Mouse (Mus musculus) neural tube, embryonic 12.5 days (tissue): ENCODE measurements around the gene Aaed1. TPM values are rescaled to one million over a fixed set of nuclear protein-coding genes. Genes with fewer than 3 reads are reported as not detected.

Experiments used
- ATAC-seq: fragments of 200-750 bp; cut with Nextera tagmentation; 2 replicates; pipeline ENCODE4 v1.8.0; 2017; ENCODE audit warnings: low read depth, mild to moderate bottlenecking, moderate TSS enrichment, moderate library complexity; ENCODE audit not compliant: low FRiP score
- H3K27ac ChIP-seq: fragments of 300-500 bp; sonication (generic); 2 replicates; pipeline ENCODE4 v1.5.1; 2016
- H3K27me3 ChIP-seq: fragments of 300-500 bp; sonication (generic); replicated peaks from 2 replicates; pipeline ENCODE4 v1.6.1; 2016; ENCODE audit warnings: mild to moderate bottlenecking
- H3K36me3 ChIP-seq: fragments of 300-500 bp; sonication (generic); 2 replicates; pipeline ENCODE4 v1.6.1; 2016; ENCODE audit warnings: mild to moderate bottlenecking
- H3K4me1 ChIP-seq: fragments of 300-500 bp; sonication (generic); 2 replicates; pipeline ENCODE4 v1.6.1; 2016
- H3K4me2 ChIP-seq: fragments of 300-500 bp; sonication (generic); replicated peaks from 2 replicates; pipeline ENCODE4 v1.6.1; 2016; ENCODE audit warnings: mild to moderate bottlenecking
- H3K4me3 ChIP-seq: fragments of 300-500 bp; sonication (generic); 2 replicates; pipeline ENCODE4 v1.5.1; 2016
- H3K9ac ChIP-seq: fragments of 300-500 bp; sonication (generic); 2 replicates; pipeline ENCODE4 v1.6.1; 2016; ENCODE audit warnings: mild to moderate bottlenecking
- H3K9me3 ChIP-seq: fragments of 300-500 bp; sonication (generic); 2 replicates; pipeline ENCODE4 v1.6.1; 2016; ENCODE audit warnings: mild to moderate bottlenecking
- WGBS: fragments of 180-500 bp; shearing (Covaris S2); methylation state at CpG from one replicate; pipeline ENCODE4 v1.1.7; 2016; 5-methylcytosine and 5-hydroxymethylcytosine counted together
- polyA plus RNA-seq: library from polyadenylated mRNA; unstranded; fragments of >200 nt; fragmentation: Nextera tagmentation; extraction: Ambion mirVana; gene quantifications from 2 replicates; pipeline ENCODE4 v1.2.1, GENCODE M21; 2016

Gene Aaed1
- polyA plus RNA-seq, 1 experiment from 2014 or later, result 23.6 TPM

DNA sequence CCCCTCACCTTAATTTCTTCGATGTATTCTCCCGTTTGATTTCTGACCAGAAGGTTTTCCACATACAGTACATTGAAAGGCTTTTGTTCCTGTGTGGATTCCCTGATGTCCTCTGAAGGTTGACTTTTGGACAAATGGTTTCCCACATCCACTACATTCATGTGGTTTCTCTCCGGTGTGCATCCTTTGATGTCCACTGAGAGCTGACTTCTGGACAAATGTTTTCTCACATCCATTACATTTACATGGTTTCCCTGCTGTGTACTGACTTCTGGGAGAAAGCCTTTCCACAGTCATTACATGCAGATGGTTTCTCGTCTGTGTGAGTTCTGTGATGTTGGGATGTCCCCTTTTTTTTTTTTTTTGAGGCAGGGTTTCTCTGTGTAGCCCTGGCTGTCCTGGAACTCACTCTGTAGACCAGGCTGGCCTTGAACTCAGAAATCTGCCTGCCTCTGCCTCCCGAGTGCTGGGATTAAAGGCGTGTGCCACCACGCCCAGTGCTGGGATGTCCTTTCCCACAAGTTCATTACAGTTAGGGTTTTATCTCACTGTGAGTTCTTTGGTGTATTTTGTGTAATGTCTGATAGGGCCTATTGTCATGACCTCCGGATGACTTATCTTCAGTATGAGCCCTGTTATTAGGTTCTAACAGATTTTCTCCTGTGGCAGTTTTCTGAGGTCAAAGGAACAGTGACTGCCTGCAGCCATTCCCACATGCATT, 10.2 kb upstream of the Aaed1 start:
- no peak overlapping the region for H3K4me2 ChIP-seq
- H3K27ac ChIP-seq, result no peak overlapping the region
- no peaks in the 10 kb centered on the region for H3K9me3 ChIP-seq
- no peak overlapping the region for H3K9ac ChIP-seq
- no peaks in the 10 kb centered on the region for H3K27me3 ChIP-seq
- no peak for ATAC-seq
- H3K36me3 ChIP-seq, result no peaks in the 10 kb centered on the region
- H3K4me3 ChIP-seq, result no peak overlapping the region
- no peaks in the 10 kb centered on the region for H3K4me1 ChIP-seq
- 79% methylated on average over 8 of the region's 8 CpGs for WGBS

- Histone ChIP-seq H3K4me3 (no peak overlapping the region), H3K9ac (no peak overlapping the region), H3K27me3 (no peaks in the 10 kb centered on the region), H3K36me3 (no peaks in the 10 kb centered on the region), H3K9me3 (no peaks in the 10 kb centered on the region), H3K4me1 (no peaks in the 10 kb centered on the region), H3K4me2 (no peak overlapping the region), H3K27ac (no peak overlapping the region)
- ATAC-seq, result no peak
- 81% methylated on average over 8 of the region's 8 CpGs for WGBS
Observed at GRCm38 (mm10) chr13:64320334-64320733, 7.8 kb upstream of the Aaed1 start.

DNA sequence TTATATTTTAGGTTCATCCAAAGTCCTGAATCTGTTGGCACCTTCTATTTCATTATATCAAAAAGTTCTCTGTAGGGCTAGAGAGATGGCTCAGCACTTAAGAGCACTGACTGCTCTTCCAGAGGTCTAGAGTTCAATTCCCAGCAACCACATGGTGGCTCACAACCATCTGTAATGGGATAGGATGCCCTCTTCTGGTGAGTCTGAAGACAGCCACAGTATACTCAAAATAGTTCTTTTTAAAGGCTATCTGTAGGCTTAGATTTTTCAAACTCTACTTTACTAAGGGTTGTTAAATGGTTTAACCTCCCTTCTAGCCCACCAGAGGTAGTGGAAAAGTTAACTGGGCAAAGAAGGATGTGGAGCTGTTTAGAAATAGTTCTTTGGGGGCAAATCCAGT, 7.3 kb upstream of the Aaed1 start:
- H3K4me3 ChIP-seq, result no peak overlapping the region
- H3K4me1 ChIP-seq, result no peaks in the 10 kb centered on the region
- no peak overlapping the region for H3K27ac ChIP-seq
- H3K9me3 ChIP-seq, result no peaks in the 10 kb centered on the region
- H3K36me3 ChIP-seq, result no peaks in the 10 kb centered on the region
- H3K4me2 ChIP-seq, result no peak overlapping the region
- H3K9ac ChIP-seq, result no peak overlapping the region
- no peak for ATAC-seq
- H3K27me3 ChIP-seq, result no peaks in the 10 kb centered on the region

DNA sequence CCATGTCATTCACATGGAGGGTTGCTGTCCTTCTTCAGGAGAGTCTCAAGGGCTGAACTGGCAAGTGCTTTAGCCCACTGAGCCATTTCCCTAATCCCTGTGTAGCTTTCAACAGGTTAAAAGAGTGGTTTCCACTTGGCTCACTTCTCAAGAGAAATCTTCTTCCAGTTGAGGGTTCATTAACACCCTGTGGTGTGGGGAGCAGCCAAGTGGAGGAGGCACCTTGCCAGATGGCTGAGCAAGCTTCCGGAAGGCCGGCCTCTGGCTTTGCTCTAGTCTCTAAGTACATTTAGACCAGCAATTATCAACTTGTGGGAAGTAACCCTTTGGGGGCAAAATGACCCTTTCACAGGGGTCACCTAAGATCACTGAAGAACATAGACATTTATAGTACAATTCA, 5.8 kb upstream of the Aaed1 start:
- ATAC-seq, result no peak

DNA sequence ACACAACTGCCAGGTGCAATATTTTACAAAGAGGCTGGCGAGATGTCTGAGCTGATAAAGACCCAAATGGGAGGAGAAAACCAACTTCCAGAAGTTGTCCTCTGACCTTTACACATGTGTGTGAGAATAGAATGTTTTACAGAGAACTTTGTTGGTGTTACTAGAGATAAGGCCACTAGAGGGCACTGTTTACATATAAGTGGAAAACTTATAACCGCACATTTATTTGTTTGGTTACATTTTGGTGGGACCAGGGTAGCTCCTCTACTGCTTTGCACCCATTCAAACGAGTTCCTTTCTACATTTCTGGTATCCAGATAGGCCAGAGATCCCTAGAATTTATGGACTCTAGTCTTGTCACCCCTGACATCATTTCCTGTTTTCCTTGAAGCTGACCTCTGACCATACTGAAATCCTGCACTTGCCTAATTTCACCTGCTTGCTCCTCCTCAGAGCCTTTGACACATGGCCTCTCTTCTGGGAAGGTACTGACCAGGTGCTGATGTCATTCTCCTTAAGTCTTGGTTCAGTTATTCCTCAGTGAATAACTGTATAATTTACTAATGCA, 3.1 kb upstream of the Aaed1 start:
- no peak for ATAC-seq
- H3K36me3 ChIP-seq, result no peaks in the 10 kb centered on the region
- H3K4me3 ChIP-seq, result no peak overlapping the region
- H3K4me2 ChIP-seq, result no peak overlapping the region
- H3K9ac ChIP-seq, result no peak overlapping the region
- H3K27ac ChIP-seq, result no peak overlapping the region
- no peaks in the 10 kb centered on the region for H3K9me3 ChIP-seq
- 2% methylated on average over 3 of the region's 3 CpGs for WGBS
- no peaks in the 10 kb centered on the region for H3K4me1 ChIP-seq
- H3K27me3 ChIP-seq, result no peaks in the 10 kb centered on the region

More for the DNA sequence above, 5.8 kb upstream of the Aaed1 start:
- 90% methylated on average over 2 of the region's 2 CpGs for WGBS
- Histone ChIP-seq H3K27me3 (no peaks in the 10 kb centered on the region), H3K27ac (no peak overlapping the region), H3K4me2 (no peak overlapping the region), H3K4me3 (no peak overlapping the region), H3K4me1 (no peaks in the 10 kb centered on the region), H3K9ac (no peak overlapping the region), H3K9me3 (no peaks in the 10 kb centered on the region), H3K36me3 (no peaks in the 10 kb centered on the region)

DNA sequence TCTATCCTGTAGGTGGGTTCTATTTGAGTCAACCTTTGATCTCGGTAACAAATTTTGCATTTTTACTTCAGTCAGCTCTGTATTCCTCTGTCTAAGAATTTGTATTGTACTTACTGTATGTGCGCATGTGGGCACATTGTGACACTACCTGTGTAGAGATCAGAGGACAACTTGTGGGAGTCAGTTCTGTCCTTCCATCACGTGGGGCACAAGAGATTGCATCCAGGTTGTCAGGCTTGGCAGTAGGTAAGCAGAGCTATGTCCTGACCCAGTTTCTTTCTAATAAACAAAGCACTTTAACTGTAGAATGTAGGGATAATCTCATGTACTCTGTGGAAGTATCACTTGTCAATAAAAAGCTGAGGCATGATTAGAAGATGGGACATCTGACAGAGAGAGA, 1.5 kb upstream of the Aaed1 start:
- no peak overlapping the region for H3K4me3 ChIP-seq
- H3K27ac ChIP-seq, result no peak overlapping the region
- H3K4me1 ChIP-seq, result no peaks in the 10 kb centered on the region
- no peak overlapping the region for H3K9ac ChIP-seq
- no peaks in the 10 kb centered on the region for H3K9me3 ChIP-seq
- H3K36me3 ChIP-seq, result no peaks in the 10 kb centered on the region
- WGBS, result 66% methylated on average over 3 of the region's 3 CpGs
- ATAC-seq, result no peak
- no peak overlapping the region for H3K4me2 ChIP-seq
- no peaks in the 10 kb centered on the region for H3K27me3 ChIP-seq

DNA sequence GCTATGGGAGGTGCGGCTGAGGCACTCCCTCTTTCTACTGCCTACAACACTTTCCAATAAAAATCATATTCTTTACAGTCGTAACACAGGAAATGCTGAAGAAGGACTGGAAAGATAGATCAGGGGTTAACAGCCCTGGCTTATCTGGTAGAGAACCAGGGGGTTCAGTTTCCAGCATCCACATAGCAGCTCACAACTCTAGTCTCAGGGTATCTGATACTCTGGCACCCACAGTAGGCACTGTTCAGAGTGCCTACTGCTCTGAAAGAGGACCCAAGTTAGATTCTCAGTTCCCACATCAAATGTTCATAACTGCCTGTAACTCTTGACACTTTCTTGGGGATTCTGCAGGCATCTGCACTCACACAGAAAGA, 393 bp upstream of the Aaed1 start:
- Histone ChIP-seq H3K4me3 (peak overlapping the region; percentile 67), H3K4me2 (peak overlapping the region; percentile 64), H3K9me3 (no peaks in the 10 kb centered on the region), H3K27ac (no peak overlapping the region), H3K4me1 (no peaks in the 10 kb centered on the region), H3K36me3 (0 out of 2 replicates have a peak, but pooled peaks cover 2% of the 10 kb centered on the region), H3K27me3 (no peaks in the 10 kb centered on the region), H3K9ac (peak overlapping the region; percentile 64; the same call in 1 of the 2 replicates)
- peak; percentile 57 for ATAC-seq
- WGBS, result 5% methylated on average over 2 of the region's 2 CpGs

DNA sequence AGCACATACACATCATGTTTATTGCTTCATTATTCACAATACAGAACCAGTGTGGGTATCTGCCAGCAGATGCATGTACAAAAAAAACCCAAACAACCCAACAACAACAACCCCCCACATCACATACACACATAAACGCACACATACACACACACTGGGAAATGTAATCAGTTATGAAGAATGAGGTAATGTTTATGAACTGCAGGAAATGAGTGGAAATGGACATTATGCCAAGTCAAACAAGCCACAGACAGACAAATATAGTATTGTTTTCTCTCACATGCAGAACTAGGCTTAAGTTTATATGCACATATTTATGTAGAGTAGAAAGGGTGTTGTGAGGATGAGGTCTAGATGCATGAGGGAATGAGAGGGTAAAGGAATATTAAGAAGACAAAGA, 1.2 kb downstream of the Aaed1 start:
- 0 out of 2 replicates have a peak, but pooled peaks cover 3% of the 10 kb centered on the region for H3K36me3 ChIP-seq
- H3K4me2 ChIP-seq, result peak overlapping the region; percentile 64
- H3K27me3 ChIP-seq, result no peaks in the 10 kb centered on the region
- H3K27ac ChIP-seq, result no peak overlapping the region
- H3K9me3 ChIP-seq, result no peaks in the 10 kb centered on the region
- no peak for ATAC-seq
- no peak overlapping the region for H3K4me3 ChIP-seq
- H3K4me1 ChIP-seq, result no peaks in the 10 kb centered on the region
- 80% methylated on average over 1 of the region's 1 CpGs for WGBS
- H3K9ac ChIP-seq, result no peak overlapping the region

GRCm38 (mm10) chr13:64310585-64310984, 1.9 kb downstream of the Aaed1 start:
- Histone ChIP-seq H3K4me3 (no peak overlapping the region), H3K4me2 (no peak overlapping the region), H3K4me1 (no peaks in the 10 kb centered on the region), H3K27me3 (no peaks in the 10 kb centered on the region), H3K36me3 (0 out of 2 replicates have a peak, but pooled peaks cover 3% of the 10 kb centered on the region), H3K9ac (no peak overlapping the region), H3K9me3 (no peaks in the 10 kb centered on the region), H3K27ac (no peak overlapping the region)
- no peak for ATAC-seq
- 86% methylated on average over 6 of the region's 6 CpGs for WGBS

- Histone ChIP-seq H3K4me1 (no peaks in the 10 kb centered on the region), H3K4me2 (no peak overlapping the region), H3K9ac (no peak overlapping the region), H3K27me3 (no peaks in the 10 kb centered on the region), H3K9me3 (no peaks in the 10 kb centered on the region), H3K36me3 (0 out of 2 replicates have a peak, but pooled peaks cover 3% of the 10 kb centered on the region), H3K27ac (no peak overlapping the region), H3K4me3 (no peak overlapping the region)
- 87% methylated on average over 11 of the region's 11 CpGs for WGBS
- no peak for ATAC-seq
Observed at GRCm38 (mm10) chr13:64309842-64310241, 2.7 kb downstream of the Aaed1 start.

- Histone ChIP-seq H3K9ac (no peak overlapping the region), H3K9me3 (no peaks in the 10 kb centered on the region), H3K36me3 (0 out of 2 replicates have a peak, but pooled peaks cover 3% of the 10 kb centered on the region), H3K4me3 (no peak overlapping the region), H3K27ac (no peak overlapping the region), H3K4me1 (no peaks in the 10 kb centered on the region), H3K27me3 (no peaks in the 10 kb centered on the region), H3K4me2 (no peak overlapping the region)
- WGBS, result 85% methylated on average over 5 of the region's 5 CpGs
- no peak for ATAC-seq
Observed at GRCm38 (mm10) chr13:64309036-64309435, 3.5 kb downstream of the Aaed1 start.

GRCm38 (mm10) chr13:64307508-64307907, 5.0 kb downstream of the Aaed1 start:
- peaks cover 6% of the 10 kb centered on the region for H3K36me3 ChIP-seq
- WGBS, result 91% methylated on average over 5 of the region's 5 CpGs
- ATAC-seq, result no peak
- no peak overlapping the region for H3K4me2 ChIP-seq
- no peak overlapping the region for H3K4me3 ChIP-seq
- H3K27ac ChIP-seq, result no peak overlapping the region
- no peaks in the 10 kb centered on the region for H3K27me3 ChIP-seq
- H3K9me3 ChIP-seq, result no peaks in the 10 kb centered on the region
- H3K9ac ChIP-seq, result no peak overlapping the region
- no peaks in the 10 kb centered on the region for H3K4me1 ChIP-seq

DNA sequence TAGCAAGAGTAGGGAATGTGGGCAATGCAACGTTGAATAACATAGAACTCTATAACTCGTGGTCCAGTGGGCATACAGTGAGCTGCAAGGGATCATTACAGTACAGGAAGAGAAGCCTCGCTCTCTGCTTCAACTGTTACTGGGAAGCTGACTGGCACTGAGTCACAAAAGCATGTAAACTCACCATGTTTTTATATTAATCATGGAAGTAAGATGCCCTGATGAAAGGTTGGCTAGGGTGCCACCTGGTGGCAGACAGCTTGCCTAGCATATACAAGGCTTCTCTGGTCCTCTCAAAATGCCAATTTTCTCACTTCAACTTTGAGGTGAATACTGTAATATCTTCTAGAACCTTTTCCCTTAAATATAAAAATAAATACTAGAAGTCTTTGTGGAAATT, 6.4 kb downstream of the Aaed1 start:
- Histone ChIP-seq H3K4me1 (no peaks in the 10 kb centered on the region), H3K27ac (no peak overlapping the region), H3K9me3 (no peaks in the 10 kb centered on the region), H3K36me3 (peaks cover 6% of the 10 kb centered on the region), H3K4me2 (no peak overlapping the region), H3K9ac (no peak overlapping the region), H3K4me3 (no peak overlapping the region), H3K27me3 (no peaks in the 10 kb centered on the region)
- no peak for ATAC-seq
- WGBS, result 75% methylated on average over 3 of the region's 3 CpGs
